Mouse (Mus musculus) kidney, adult 11 months (tissue): ENCODE measurements around the gene Gm42742.

Source experiments
- DNase-seq: peaks from one replicate; pipeline ENCODE4 v3.0.0; 2022

The Gm42742 gene

DNA sequence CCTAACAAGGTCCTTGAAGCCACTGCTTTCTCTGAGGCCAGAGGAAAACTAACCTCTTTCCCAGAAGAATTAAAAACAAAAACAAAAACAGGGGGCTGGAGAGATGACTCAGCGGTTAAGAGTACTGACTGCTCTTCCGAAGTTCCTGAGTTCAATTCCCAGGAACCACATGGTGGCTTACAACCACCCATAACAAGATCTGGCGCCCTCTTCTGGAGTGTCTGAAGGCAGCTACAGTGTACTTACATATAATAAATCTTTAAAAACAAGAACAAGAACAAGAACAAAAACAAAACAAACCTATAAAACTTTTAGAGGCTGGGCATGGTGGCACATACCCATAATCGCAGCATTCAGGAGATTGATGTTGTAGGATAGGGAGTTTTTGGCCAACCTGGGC lies 24.4 kb downstream of the Gm42742 start:
- DNase-seq: no peak

GRCm38 (mm10) chr7:126988816-126989215 lies 32.1 kb downstream of the Gm42742 start:
- DNase-seq: no peak

- peak; percentile 70 for DNase-seq
Measured at GRCm38 (mm10) chr7:126986319-126986718, 34.6 kb downstream of the Gm42742 start.

DNA sequence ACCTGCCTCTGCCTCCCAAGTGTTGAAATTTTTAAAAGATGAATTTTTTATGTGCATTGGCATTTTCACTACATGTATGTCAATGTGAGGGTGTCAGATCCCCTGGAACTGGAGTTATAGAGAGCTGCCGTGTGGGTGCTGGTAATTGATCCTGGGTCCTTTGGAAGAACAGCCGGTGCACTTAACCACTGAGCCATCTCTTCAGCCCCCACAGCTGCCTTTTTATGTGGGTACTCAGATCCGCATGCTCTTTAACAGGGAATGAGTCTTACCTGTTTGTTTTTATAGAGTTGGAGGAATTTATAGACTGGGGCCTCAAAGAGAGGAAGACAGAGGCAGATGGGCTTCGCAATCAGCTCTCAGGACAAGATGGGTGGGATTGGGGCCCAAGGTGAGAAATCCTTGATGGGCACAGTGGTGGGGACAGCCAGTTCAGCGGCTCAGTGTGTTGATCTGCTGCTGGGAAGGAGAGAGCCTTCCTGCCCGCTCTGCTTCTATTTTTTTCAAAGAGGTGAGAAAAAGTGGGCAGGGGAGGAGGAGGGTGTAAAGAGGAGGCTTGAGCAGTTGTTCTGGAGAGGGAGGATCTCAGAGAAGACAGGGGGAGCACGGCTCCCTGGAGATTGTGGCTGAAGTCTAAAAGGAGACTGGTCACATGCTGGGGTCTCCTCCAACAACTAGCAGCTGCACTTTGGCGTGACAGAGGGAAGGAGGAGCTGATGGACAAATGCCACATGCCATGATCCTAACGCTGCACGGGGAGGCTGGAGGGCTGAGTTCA lies 36.0 kb downstream of the Gm42742 start:
- no peak for DNase-seq

GRCm38 (mm10) chr7:126983113-126983512 lies 37.8 kb downstream of the Gm42742 start:
- no peak for DNase-seq

GRCm38 (mm10) chr7:126982054-126982453 lies 38.8 kb downstream of the Gm42742 start:
- no peak for DNase-seq

GRCm38 (mm10) chr7:126981601-126982000 lies 39.3 kb downstream of the Gm42742 start:
- DNase-seq: no peak

- no peak for DNase-seq
Measured at GRCm38 (mm10) chr7:126978841-126979240, 42.1 kb downstream of the Gm42742 start.

- DNase-seq: no peak
Measured at GRCm38 (mm10) chr7:126976878-126977459, 43.9 kb downstream of the Gm42742 start.

DNA sequence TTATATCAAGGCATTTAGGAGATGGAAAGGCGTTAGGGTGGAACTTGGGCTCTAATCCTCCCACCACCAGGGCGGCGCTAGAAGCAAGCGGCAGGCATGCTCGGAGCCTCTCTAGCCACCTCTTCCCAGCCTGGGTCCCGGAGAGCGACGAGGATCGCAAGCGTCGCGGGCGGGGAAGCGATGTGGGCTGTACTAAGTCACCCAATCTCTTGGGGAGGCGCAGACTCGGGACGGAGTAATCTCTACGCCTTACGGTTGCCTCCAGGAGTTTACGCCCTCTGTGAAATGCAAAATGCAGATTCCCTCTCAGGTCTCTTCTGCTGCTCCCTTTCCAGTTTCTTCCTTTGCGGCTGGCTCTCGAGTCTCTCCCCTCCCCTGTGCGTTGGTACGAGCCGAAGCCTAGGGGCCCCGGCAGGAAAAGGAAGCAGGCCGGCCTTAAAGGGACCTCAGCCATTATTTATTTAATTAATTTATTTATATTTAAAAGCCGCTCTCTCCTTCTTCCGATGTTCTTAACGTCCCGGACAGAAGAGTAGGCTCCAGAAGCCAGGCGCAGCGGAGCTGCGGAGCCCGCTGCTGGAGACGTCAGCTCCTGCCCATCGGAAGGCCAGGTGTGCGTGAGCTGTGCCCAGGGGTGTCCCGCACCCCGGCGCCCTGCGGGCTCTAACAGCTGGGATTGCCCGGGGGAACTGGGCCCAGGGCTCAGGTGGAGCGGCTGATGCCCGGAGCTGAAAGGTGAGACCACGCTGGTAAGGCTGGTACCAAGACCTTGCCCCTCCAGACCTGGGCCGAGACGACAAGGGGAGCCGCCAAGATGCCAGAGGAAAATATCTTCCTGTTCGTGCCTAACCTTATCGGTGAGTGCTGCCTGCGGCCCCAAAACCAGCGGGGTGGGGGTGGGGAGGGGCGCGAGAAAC lies 44.7 kb downstream of the Gm42742 start, which contains the start of gene Cdiptos:
Gene Cdiptos, minus strand, starts transcription at position 149 of the 917 bp plus-strand sequence.
- peak; percentile 92 for DNase-seq

GRCm38 (mm10) chr7:126975893-126975949 lies 45.2 kb downstream of the Gm42742 start, which contains the start of gene Cdipt:
TSS of gene Cdipt (plus strand) at chr7:126975914.
- DNase-seq: no peak

- no peak for DNase-seq
Measured at GRCm38 (mm10) chr7:126975493-126975892, 45.4 kb downstream of the Gm42742 start.

DNA sequence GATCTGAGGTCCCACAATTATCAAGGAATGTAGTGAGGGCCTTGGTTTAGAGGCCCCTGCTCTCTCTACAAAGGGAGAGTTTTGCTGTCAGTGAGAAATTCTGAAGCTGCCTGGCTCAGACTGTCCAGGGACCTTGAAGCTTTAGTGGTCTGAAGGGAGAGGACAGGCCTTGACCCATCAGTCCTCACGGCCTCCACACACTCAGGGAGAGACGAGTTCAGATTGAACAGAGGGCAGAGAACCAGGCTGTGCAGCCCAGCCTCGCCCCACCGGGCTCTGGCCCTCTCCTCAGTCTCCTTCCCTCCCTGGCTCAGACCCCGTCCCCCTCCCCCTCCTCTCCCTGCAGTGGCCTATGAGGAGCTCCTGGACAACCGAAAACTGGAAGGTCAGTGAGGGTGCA lies 53.5 kb downstream of the Gm42742 start:
- no peak for DNase-seq

- no peak for DNase-seq
Measured at GRCm38 (mm10) chr7:126965568-126965967, 55.3 kb downstream of the Gm42742 start.
